Mouse (Mus musculus): ENCODE measurements around the gene Oscp1. TPM values are rescaled to one million over a fixed set of nuclear protein-coding genes. Genes with fewer than 3 reads are reported as not detected.

Gene Oscp1
- 10.7 and 12.6 TPM in 2 replicates for polyA plus RNA-seq (2015; fragmentation: Nextera tagmentation; extraction: Ambion mirVana)

GRCm38 (mm10) chr4:126058134-126058996 is at the start of gene Oscp1:
Gene Oscp1, plus strand, starts transcription at chr4:126058565.

GRCm38 (mm10) chr4:126024303-126024900 is 34.0 kb upstream of the Oscp1 start, which contains the start of gene Csf3r:
Gene Csf3r, plus strand, starts transcription at chr4:126024550.

DNA sequence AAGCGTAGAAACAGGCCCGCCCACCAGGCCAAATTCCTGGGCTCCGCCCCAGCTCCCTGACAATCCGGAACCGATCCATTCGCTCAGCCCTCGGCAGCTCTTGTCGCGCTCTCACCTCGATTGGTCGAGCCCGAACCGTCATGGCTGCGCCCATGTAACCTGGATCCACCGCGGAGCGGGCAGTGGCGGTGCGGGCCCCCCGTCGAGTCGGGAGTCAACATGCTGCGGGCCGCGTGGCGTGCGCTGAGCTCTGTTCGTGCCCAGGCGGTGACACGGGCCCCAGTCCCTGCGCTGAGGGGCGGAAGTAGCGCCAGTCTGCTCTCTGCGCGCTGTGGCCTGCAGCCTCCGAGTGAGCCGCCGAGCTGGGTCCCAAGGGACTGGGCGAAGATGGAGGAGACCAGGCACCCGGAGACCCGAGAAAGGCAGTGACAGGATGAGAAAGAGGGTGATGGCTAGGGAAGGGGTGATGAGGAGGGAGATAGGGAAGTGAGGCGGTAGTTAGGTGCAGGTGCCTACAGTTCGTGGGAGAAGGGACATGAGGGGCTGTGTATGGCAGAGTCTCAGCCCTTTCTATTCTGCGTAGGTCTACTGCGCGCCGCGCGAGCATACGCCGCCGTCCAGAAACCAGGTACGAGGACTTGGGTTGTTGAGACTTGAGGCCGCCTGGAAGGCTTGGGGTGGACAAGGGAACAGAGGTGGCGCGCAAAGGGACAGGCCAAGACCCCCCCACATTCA is 11.3 kb upstream of the Oscp1 start, which contains the start of gene Mrps15:
Gene Mrps15, plus strand, starts transcription at position 75 of the 735 bp plus-strand sequence.

GRCm38 (mm10) chr4:126096464-126097111 is 38.2 kb downstream of the Oscp1 start, which contains the start of gene Lsm10:
Gene Lsm10, plus strand, starts transcription at chr4:126096623.

DNA sequence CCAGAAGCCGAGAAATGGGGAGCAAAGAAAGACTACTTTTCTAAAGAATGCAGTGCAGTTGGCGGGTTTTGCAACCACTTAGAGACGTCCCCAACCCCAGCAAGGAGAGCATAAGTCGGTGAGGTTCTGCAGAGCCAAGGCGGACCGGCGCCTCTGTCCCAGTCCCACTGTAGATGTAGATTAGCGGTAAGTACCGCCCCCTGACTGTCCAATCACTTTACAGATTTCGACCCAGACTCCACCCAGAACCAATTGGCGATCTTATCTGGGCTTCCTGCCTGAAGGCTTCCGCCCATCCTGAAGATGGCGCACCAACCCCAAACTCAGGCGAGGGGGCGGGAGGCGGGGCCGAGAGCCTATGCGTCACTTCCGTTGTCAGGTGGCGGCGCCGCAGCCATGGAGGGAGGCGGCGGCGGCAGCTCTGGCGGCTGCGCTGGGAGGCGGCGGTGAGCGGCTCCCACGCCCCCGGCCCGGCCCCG is 45.3 kb downstream of the Oscp1 start, which contains the start of gene Stk40:
Gene Stk40, plus strand, starts transcription at position 368 of the 479 bp plus-strand sequence.

Other genes starting within 250 kb of the Oscp1 start
- 0.82 and 1.2 TPM in 2 replicates for gene Csf3r, start 34.0 kb upstream of the Oscp1 start, polyA plus RNA-seq (2015; fragmentation: Nextera tagmentation; extraction: Ambion mirVana)
- gene Mrps15, start 11.6 kb upstream of the Oscp1 start, polyA plus RNA-seq (2015; fragmentation: Nextera tagmentation; extraction: Ambion mirVana): 125 and 159 TPM in 2 replicates
- gene Lsm10, start 38.1 kb downstream of the Oscp1 start, polyA plus RNA-seq (2015; fragmentation: Nextera tagmentation; extraction: Ambion mirVana): 69.4 and 75.4 TPM in 2 replicates
- 11.4 and 14.1 TPM in 2 replicates for gene Stk40, start 45.4 kb downstream of the Oscp1 start, polyA plus RNA-seq (2015; fragmentation: Nextera tagmentation; extraction: Ambion mirVana)
- gene Eva1b, start 89.2 kb downstream of the Oscp1 start, polyA plus RNA-seq (2015; fragmentation: Nextera tagmentation; extraction: Ambion mirVana): 88.0 and 119 TPM in 2 replicates
- gene Sh3d21, start 104.9 kb downstream of the Oscp1 start, polyA plus RNA-seq (2015; fragmentation: Nextera tagmentation; extraction: Ambion mirVana): 5.4 and 5.5 TPM in 2 replicates
- 91.4 and 131 TPM in 2 replicates for gene Thrap3, start 144.2 kb downstream of the Oscp1 start, polyA plus RNA-seq (2015; fragmentation: Nextera tagmentation; extraction: Ambion mirVana)
- 28.7 and 41.5 TPM in 2 replicates for gene Map7d1, start 197.8 kb downstream of the Oscp1 start, polyA plus RNA-seq (2015; fragmentation: Nextera tagmentation; extraction: Ambion mirVana)
- 109 TPM in 2 replicates for gene Trappc3, start 203.8 kb downstream of the Oscp1 start, polyA plus RNA-seq (2015; fragmentation: Nextera tagmentation; extraction: Ambion mirVana)
- gene Col8a2, start 228.2 kb downstream of the Oscp1 start, polyA plus RNA-seq (2015; fragmentation: Nextera tagmentation; extraction: Ambion mirVana): 11.9 and 24.7 TPM in 2 replicates

Data from adrenal gland, postnatal 0 days (tissue).